Mouse (Mus musculus): ENCODE results near the gene Fut9. TPM values are rescaled to one million over a fixed set of nuclear protein-coding genes. Genes with fewer than 3 reads are reported as not detected.

The Fut9 gene
- polyA plus RNA-seq, 1 experiment from 2014 or later = 0.01 TPM

- Histone ChIP-seq H3K27me3 (replicated peaks; ENCODE audit: insufficient read depth, low read length) (no peaks in the 10 kb centered on the region), H3K27ac (ENCODE audit: low read length) (no peak overlapping the region), H3K4me2 (replicated peaks; ENCODE audit: low read depth, low read length) (no peak overlapping the region), H3K4me3 (ENCODE audit: low read depth, low read length) (no peak overlapping the region), H3K9me3 (ENCODE audit: low read length) (no peaks in the 10 kb centered on the region), H3K36me3 (ENCODE audit: insufficient read depth, low read length) (no peaks in the 10 kb centered on the region), H3K4me1 (ENCODE audit: insufficient read depth, low read depth, low read length) (no peaks in the 10 kb centered on the region), H3K9ac (replicated peaks; ENCODE audit: low read depth) (no peak overlapping the region)
- TF ChIP-seq EP300 (IDR thresholded peaks at IDR 0.05) (no peak), CTCF (IDR thresholded peaks at IDR 0.05) (no peak)
- ATAC-seq = no peak
- 69% methylated on average over 5 of the region's 5 CpGs for WGBS
- no peak for DNase-seq (ENCODE audit: low spot score)
These were observed 58.5 kb downstream of the Fut9 start for GRCm38 (mm10) chr4:25741553-25741952.

- Histone ChIP-seq H3K27me3 (replicated peaks; ENCODE audit: insufficient read depth, low read length) (no peaks in the 10 kb centered on the region), H3K4me2 (replicated peaks; ENCODE audit: low read depth, low read length) (no peak overlapping the region), H3K4me3 (ENCODE audit: low read depth, low read length) (no peak overlapping the region), H3K9ac (replicated peaks; ENCODE audit: low read depth) (no peak overlapping the region), H3K27ac (ENCODE audit: low read length) (no peak overlapping the region), H3K4me1 (ENCODE audit: insufficient read depth, low read depth, low read length) (no peaks in the 10 kb centered on the region), H3K9me3 (ENCODE audit: low read length) (no peaks in the 10 kb centered on the region), H3K36me3 (ENCODE audit: insufficient read depth, low read length) (no peaks in the 10 kb centered on the region)
- DNase-seq (ENCODE audit: low spot score) (no peak), ATAC-seq (no peak)
- TF ChIP-seq EP300 (IDR thresholded peaks at IDR 0.05) = no peak
- no peak for TF ChIP-seq CTCF (IDR thresholded peaks at IDR 0.05)
- 76% methylated on average over 4 of the region's 4 CpGs for WGBS
These were observed 61.3 kb downstream of the Fut9 start for GRCm38 (mm10) chr4:25738782-25739181.

GRCm38 (mm10) chr4:25721576-25721975 is 78.5 kb downstream of the Fut9 start:
- Histone ChIP-seq H3K27ac (ENCODE audit: low read length) (no peak overlapping the region), H3K9ac (replicated peaks; ENCODE audit: low read depth) (no peak overlapping the region), H3K4me3 (ENCODE audit: low read depth, low read length) (no peak overlapping the region), H3K4me2 (replicated peaks; ENCODE audit: low read depth, low read length) (no peak overlapping the region), H3K4me1 (ENCODE audit: insufficient read depth, low read depth, low read length) (no peaks in the 10 kb centered on the region), H3K27me3 (replicated peaks; ENCODE audit: insufficient read depth, low read length) (no peaks in the 10 kb centered on the region), H3K9me3 (ENCODE audit: low read length) (no peaks in the 10 kb centered on the region), H3K36me3 (ENCODE audit: insufficient read depth, low read length) (no peaks in the 10 kb centered on the region)
- ATAC-seq (no peak), DNase-seq (ENCODE audit: low spot score) (no peak)
- no peak for TF ChIP-seq EP300 (IDR thresholded peaks at IDR 0.05)
- TF ChIP-seq CTCF (IDR thresholded peaks at IDR 0.05) = no peak
- 78% methylated on average over 5 of the region's 5 CpGs for WGBS

- H3K9me3 ChIP-seq (ENCODE audit: low read length) = no peaks in the 10 kb centered on the region
- no peaks in the 10 kb centered on the region for H3K36me3 ChIP-seq (ENCODE audit: insufficient read depth, low read length)
- WGBS = 65% methylated on average over 2 of the region's 2 CpGs
- TF ChIP-seq CTCF (IDR thresholded peaks at IDR 0.05) (no peak), EP300 (IDR thresholded peaks at IDR 0.05) (no peak)
- no peak for DNase-seq (ENCODE audit: low spot score)
- H3K4me1 ChIP-seq (ENCODE audit: insufficient read depth, low read depth, low read length) = no peaks in the 10 kb centered on the region
- H3K27me3 ChIP-seq (replicated peaks; ENCODE audit: insufficient read depth, low read length) = no peaks in the 10 kb centered on the region
- H3K9ac ChIP-seq (replicated peaks; ENCODE audit: low read depth) = no peak overlapping the region
- no peak overlapping the region for H3K4me3 ChIP-seq (ENCODE audit: low read depth, low read length)
- no peak for ATAC-seq
- H3K27ac ChIP-seq (ENCODE audit: low read length) = no peak overlapping the region
- H3K4me2 ChIP-seq (replicated peaks; ENCODE audit: low read depth, low read length) = no peak overlapping the region
These were observed 86.1 kb downstream of the Fut9 start for GRCm38 (mm10) chr4:25713907-25714306.

- H3K27me3 ChIP-seq (replicated peaks; ENCODE audit: insufficient read depth, low read length) = no peaks in the 10 kb centered on the region
- 81% methylated on average over 3 of the region's 3 CpGs for WGBS
- ATAC-seq (no peak), DNase-seq (ENCODE audit: low spot score) (no peak)
- no peaks in the 10 kb centered on the region for H3K36me3 ChIP-seq (ENCODE audit: insufficient read depth, low read length)
- H3K27ac ChIP-seq (ENCODE audit: low read length) = no peak overlapping the region
- H3K9ac ChIP-seq (replicated peaks; ENCODE audit: low read depth) = no peak overlapping the region
- no peak overlapping the region for H3K4me2 ChIP-seq (replicated peaks; ENCODE audit: low read depth, low read length)
- no peaks in the 10 kb centered on the region for H3K9me3 ChIP-seq (ENCODE audit: low read length)
- H3K4me1 ChIP-seq (ENCODE audit: insufficient read depth, low read depth, low read length) = no peaks in the 10 kb centered on the region
- H3K4me3 ChIP-seq (ENCODE audit: low read depth, low read length) = no peak overlapping the region
- TF ChIP-seq CTCF (IDR thresholded peaks at IDR 0.05) (no peak), EP300 (IDR thresholded peaks at IDR 0.05) (no peak)
These were observed 115.1 kb downstream of the Fut9 start for GRCm38 (mm10) chr4:25684976-25685375.

- no peak overlapping the region for H3K4me2 ChIP-seq (replicated peaks; ENCODE audit: low read depth, low read length)
- no peak overlapping the region for H3K9ac ChIP-seq (replicated peaks; ENCODE audit: low read depth)
- no peak overlapping the region for H3K4me3 ChIP-seq (ENCODE audit: low read depth, low read length)
- WGBS = 64% methylated on average over 1 of the region's 1 CpGs
- H3K9me3 ChIP-seq (ENCODE audit: low read length) = no peaks in the 10 kb centered on the region
- H3K4me1 ChIP-seq (ENCODE audit: insufficient read depth, low read depth, low read length) = no peaks in the 10 kb centered on the region
- ATAC-seq = no peak
- no peaks in the 10 kb centered on the region for H3K27me3 ChIP-seq (replicated peaks; ENCODE audit: insufficient read depth, low read length)
- no peak overlapping the region for H3K27ac ChIP-seq (ENCODE audit: low read length)
- TF ChIP-seq CTCF (IDR thresholded peaks at IDR 0.05) (no peak), EP300 (IDR thresholded peaks at IDR 0.05) (no peak)
- DNase-seq (ENCODE audit: low spot score) = no peak
- no peaks in the 10 kb centered on the region for H3K36me3 ChIP-seq (ENCODE audit: insufficient read depth, low read length)
These were observed 135.8 kb downstream of the Fut9 start for GRCm38 (mm10) chr4:25664196-25664595.

- H3K4me2 ChIP-seq (replicated peaks; ENCODE audit: low read depth, low read length) = no peak overlapping the region
- H3K4me1 ChIP-seq (ENCODE audit: insufficient read depth, low read depth, low read length) = no peaks in the 10 kb centered on the region
- H3K4me3 ChIP-seq (ENCODE audit: low read depth, low read length) = no peak overlapping the region
- DNase-seq (ENCODE audit: low spot score) (no peak), ATAC-seq (no peak)
- no peaks in the 10 kb centered on the region for H3K9me3 ChIP-seq (ENCODE audit: low read length)
- no peak overlapping the region for H3K27ac ChIP-seq (ENCODE audit: low read length)
- H3K9ac ChIP-seq (replicated peaks; ENCODE audit: low read depth) = no peak overlapping the region
- 71% methylated on average over 3 of the region's 3 CpGs for WGBS
- H3K27me3 ChIP-seq (replicated peaks; ENCODE audit: insufficient read depth, low read length) = no peaks in the 10 kb centered on the region
- TF ChIP-seq EP300 (IDR thresholded peaks at IDR 0.05) = no peak
- TF ChIP-seq CTCF (IDR thresholded peaks at IDR 0.05) = no peak
- no peaks in the 10 kb centered on the region for H3K36me3 ChIP-seq (ENCODE audit: insufficient read depth, low read length)
These were observed 138.8 kb downstream of the Fut9 start for GRCm38 (mm10) chr4:25661204-25661727.
